Mouse (Mus musculus): Measurements from ENCODE around the gene Olfr1234.

Gene Olfr1234

DNA sequence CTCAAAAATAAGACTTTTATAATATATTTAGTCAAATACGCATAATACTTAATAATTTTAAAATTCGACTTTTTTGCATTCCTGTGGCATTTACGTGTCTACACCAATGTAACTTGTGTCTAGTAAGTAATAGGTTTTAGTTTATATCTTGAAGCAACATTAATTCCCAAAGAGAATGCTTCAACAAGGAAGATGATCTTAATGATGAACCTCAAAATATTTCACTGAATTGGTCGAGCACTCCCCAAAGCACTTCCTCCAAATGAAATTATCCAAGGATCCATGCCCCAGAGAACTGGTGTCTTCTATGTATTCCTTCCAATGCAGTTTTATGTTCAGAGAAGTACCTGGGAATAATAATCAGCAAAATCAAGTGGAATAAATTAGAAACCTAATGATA, at the start of gene Olfr1234:
Gene Olfr1234, minus strand, starts transcription at position 101 of the 400 bp plus-strand sequence.
- DNase-seq: no peak

DNA sequence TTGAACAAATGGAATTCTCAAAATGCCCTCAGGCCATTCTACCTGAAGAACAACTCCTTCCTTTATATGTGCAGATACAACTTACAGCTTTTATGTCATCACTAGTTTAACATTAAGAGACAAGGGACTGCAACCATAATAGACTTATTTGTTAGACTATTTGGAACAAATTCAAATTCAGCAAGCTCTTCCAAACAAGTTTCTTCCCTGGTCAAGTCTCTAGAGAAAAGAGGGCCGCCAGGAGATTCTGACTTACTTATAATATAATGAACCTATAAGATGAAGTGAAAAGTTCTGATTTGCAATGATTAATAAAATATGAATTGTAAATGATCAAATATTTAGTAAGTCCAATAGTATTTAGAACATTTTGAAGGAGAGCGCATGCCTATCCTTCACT, 44.9 kb upstream of the Olfr1234 start, which contains the start of gene Olfr1238:
Gene Olfr1238, minus strand, starts transcription at position 101 of the 400 bp plus-strand sequence.
- no peak for DNase-seq

- no peak for DNase-seq
Measured at GRCm38 (mm10) chr2:89400882-89401281, 36.2 kb upstream of the Olfr1234 start.

GRCm38 (mm10) chr2:89342298-89342697, 22.4 kb downstream of the Olfr1234 start, which contains the start of gene Olfr1233:
Gene Olfr1233, minus strand, starts transcription at chr2:89342398.
- DNase-seq: no peak

DNA sequence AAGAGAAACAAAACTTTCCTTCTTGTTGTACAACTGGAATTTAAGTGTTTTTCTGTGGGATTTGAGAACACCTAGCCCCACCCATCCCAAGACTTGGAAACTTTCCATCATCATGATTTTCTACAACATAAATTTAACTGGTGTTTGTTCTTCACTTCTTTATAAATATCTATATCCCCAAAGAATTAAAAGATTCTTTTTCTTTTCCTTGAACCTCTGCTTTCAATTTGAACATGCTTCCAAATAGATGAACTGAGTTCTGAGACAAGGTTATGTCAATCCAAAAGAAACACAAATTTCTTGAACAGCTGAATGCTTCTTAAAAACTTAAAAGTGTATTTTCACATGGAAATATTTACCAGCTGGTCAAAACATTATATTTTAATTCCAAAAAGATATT, 35.1 kb downstream of the Olfr1234 start, which contains the start of gene Olfr1232:
Gene Olfr1232, minus strand, starts transcription at position 101 of the 400 bp plus-strand sequence.
- no peak for DNase-seq

Data from lung, adult 18-20 months (tissue).